46 mouse cellular contexts compared by ENCODE assay signal in genomic region chr11:49383133-49383532, GRCm38 (mm10). TPM values are rescaled to one million over a fixed set of nuclear protein-coding genes. Genes with fewer than 3 reads are reported as not detected.
"Had no signal": no experiment of that assay in that cellular context is flagged by ENCODE, and none has a peak within 500 bp of the region (broad histone marks: within the 10 kb centered on the region; RNA-seq: fewer than 3 reads in every experiment).

No protein-coding gene starts in this region.

- H3K9me3 ChIP-seq: limb, embryonic 10.5 days; limb, embryonic 12.5 days; limb, embryonic 13.5 days; limb, embryonic 15.5 days; liver, embryonic 12.5 days; liver, embryonic 13.5 days; liver, embryonic 15.5 days; lung, embryonic 15.5 days; midbrain, embryonic 10.5 days; midbrain, embryonic 12.5 days; midbrain, embryonic 13.5 days; midbrain, embryonic 15.5 days had no signal

- H3K4me1 ChIP-seq: limb, embryonic 10.5 days; limb, embryonic 12.5 days; limb, embryonic 13.5 days; limb, embryonic 15.5 days; liver, embryonic 12.5 days; liver, embryonic 13.5 days; liver, embryonic 15.5 days; lung, embryonic 15.5 days; midbrain, embryonic 10.5 days; midbrain, embryonic 12.5 days; midbrain, embryonic 13.5 days; midbrain, embryonic 15.5 days had no signal

- H3K27me3 ChIP-seq: limb, embryonic 12.5 days; limb, embryonic 13.5 days; limb, embryonic 15.5 days; liver, embryonic 12.5 days; liver, embryonic 13.5 days; liver, embryonic 15.5 days; lung, embryonic 15.5 days; midbrain, embryonic 12.5 days; midbrain, embryonic 13.5 days; midbrain, embryonic 15.5 days had no signal

- ATAC-seq: liver, embryonic 12.5 days; liver, postnatal 0 days; lung, postnatal 0 days; midbrain, embryonic 13.5 days; midbrain, embryonic 15.5 days; midbrain, embryonic 16.5 days had no signal

- H3K36me3 ChIP-seq: limb, embryonic 10.5 days; limb, embryonic 12.5 days; limb, embryonic 13.5 days; limb, embryonic 15.5 days; liver, embryonic 12.5 days; liver, embryonic 13.5 days; liver, embryonic 15.5 days; lung, embryonic 15.5 days; midbrain, embryonic 10.5 days; midbrain, embryonic 12.5 days; midbrain, embryonic 13.5 days; midbrain, embryonic 15.5 days had no signal

- DNase-seq: left cerebral cortex, postnatal 4 days; liver; liver, embryonic 13.5 days; liver, postnatal 0 days; lung, adult 18-20 months; lung, adult 2 months; lung, embryonic 14.5 days; lung, postnatal 10 days; lung, postnatal 14 days; lung, postnatal 36 days; lung, postnatal 4 days; midbrain, embryonic 14.5 days had no signal

- H3K4me3 ChIP-seq: left cerebral cortex, adult 2 months; limb, embryonic 10.5 days; limb, embryonic 12.5 days; limb, embryonic 13.5 days; limb, embryonic 15.5 days; liver, embryonic 12.5 days; liver, embryonic 13.5 days; liver, embryonic 15.5 days; lung, embryonic 15.5 days; midbrain, embryonic 10.5 days; midbrain, embryonic 12.5 days; midbrain, embryonic 13.5 days; midbrain, embryonic 15.5 days; myocyte had no signal

RNA-seq across cellular contexts. Expression of gene Olfr1389, which starts 39.7 kb away (rescaled TPM):
- total RNA-seq: left cerebral cortex, adult 18-20 months; left cerebral cortex, adult 2 months; left cerebral cortex, adult 8-10 months; left cerebral cortex, postnatal 10 days; left cerebral cortex, postnatal 14 days; left cerebral cortex, postnatal 25 days; left cerebral cortex, postnatal 36 days; left cerebral cortex, postnatal 4 days; liver, adult 2 months; megakaryocyte progenitor cell, adult 5-6 weeks; megakaryocyte-erythroid progenitor cell, adult 5-6 weeks; monocyte, adult 5-6 weeks had no signal
- polyA plus RNA-seq: limb, embryonic 10.5 days; limb, embryonic 11.5 days; limb, embryonic 12.5 days; limb, embryonic 13.5 days; limb, embryonic 14.5 days; limb, embryonic 15.5 days; liver, adult 2 months; liver, embryonic 11.5 days; liver, embryonic 12.5 days; liver, embryonic 13.5 days; liver, embryonic 14.5 days; liver, embryonic 15.5 days; liver, embryonic 16.5 days; liver, postnatal 0 days; lung, adult 2 months; lung, embryonic 14.5 days; lung, embryonic 15.5 days; lung, embryonic 16.5 days; lung, postnatal 0 days; macrophage; midbrain, embryonic 10.5 days; midbrain, embryonic 11.5 days; midbrain, embryonic 12.5 days; midbrain, embryonic 13.5 days; midbrain, embryonic 14.5 days; midbrain, embryonic 15.5 days; midbrain, embryonic 16.5 days; midbrain, postnatal 0 days; myocyte had no signal

RNA-seq across cellular contexts. Expression of gene Olfr1390, which starts 48.1 kb away (rescaled TPM):
- total RNA-seq: left cerebral cortex, adult 18-20 months; left cerebral cortex, adult 2 months; left cerebral cortex, adult 8-10 months; left cerebral cortex, postnatal 10 days; left cerebral cortex, postnatal 14 days; left cerebral cortex, postnatal 25 days; left cerebral cortex, postnatal 36 days; left cerebral cortex, postnatal 4 days; liver, adult 2 months; megakaryocyte progenitor cell, adult 5-6 weeks; megakaryocyte-erythroid progenitor cell, adult 5-6 weeks; midbrain, postnatal 0 days; monocyte, adult 5-6 weeks had no signal
- polyA plus RNA-seq: limb, embryonic 10.5 days; limb, embryonic 11.5 days; limb, embryonic 12.5 days; limb, embryonic 13.5 days; limb, embryonic 14.5 days; limb, embryonic 15.5 days; liver, adult 2 months; liver, embryonic 11.5 days; liver, embryonic 12.5 days; liver, embryonic 13.5 days; liver, embryonic 14.5 days; liver, embryonic 15.5 days; liver, embryonic 16.5 days; liver, postnatal 0 days; lung, adult 2 months; lung, embryonic 14.5 days; lung, embryonic 15.5 days; lung, embryonic 16.5 days; lung, postnatal 0 days; macrophage; midbrain, embryonic 10.5 days; midbrain, embryonic 11.5 days; midbrain, embryonic 12.5 days; midbrain, embryonic 13.5 days; midbrain, embryonic 14.5 days; midbrain, embryonic 15.5 days; midbrain, embryonic 16.5 days; midbrain, postnatal 0 days; myocyte had no signal

RNA-seq across cellular contexts. Expression of gene Olfr1388, which starts 53.3 kb away (rescaled TPM):
- total RNA-seq: liver, adult 2 months; midbrain, postnatal 0 days; monocyte, adult 5-6 weeks had no signal
- polyA plus RNA-seq: liver, adult 2 months; liver, postnatal 0 days; lung, postnatal 0 days; macrophage; midbrain, embryonic 12.5 days; midbrain, embryonic 13.5 days; midbrain, embryonic 16.5 days had no signal
